Mouse (Mus musculus) liver, adult (tissue): ENCODE data around the gene Cyth1.

Experiments
- GATA4 ChIP-seq: IDR thresholded peaks from 2 replicates; pipeline ENCODE4 v1.6.1; 2014; ENCODE audit warnings: mild to moderate bottlenecking, low read length; ENCODE audit not compliant: insufficient replicate concordance

The Cyth1 gene

DNA sequence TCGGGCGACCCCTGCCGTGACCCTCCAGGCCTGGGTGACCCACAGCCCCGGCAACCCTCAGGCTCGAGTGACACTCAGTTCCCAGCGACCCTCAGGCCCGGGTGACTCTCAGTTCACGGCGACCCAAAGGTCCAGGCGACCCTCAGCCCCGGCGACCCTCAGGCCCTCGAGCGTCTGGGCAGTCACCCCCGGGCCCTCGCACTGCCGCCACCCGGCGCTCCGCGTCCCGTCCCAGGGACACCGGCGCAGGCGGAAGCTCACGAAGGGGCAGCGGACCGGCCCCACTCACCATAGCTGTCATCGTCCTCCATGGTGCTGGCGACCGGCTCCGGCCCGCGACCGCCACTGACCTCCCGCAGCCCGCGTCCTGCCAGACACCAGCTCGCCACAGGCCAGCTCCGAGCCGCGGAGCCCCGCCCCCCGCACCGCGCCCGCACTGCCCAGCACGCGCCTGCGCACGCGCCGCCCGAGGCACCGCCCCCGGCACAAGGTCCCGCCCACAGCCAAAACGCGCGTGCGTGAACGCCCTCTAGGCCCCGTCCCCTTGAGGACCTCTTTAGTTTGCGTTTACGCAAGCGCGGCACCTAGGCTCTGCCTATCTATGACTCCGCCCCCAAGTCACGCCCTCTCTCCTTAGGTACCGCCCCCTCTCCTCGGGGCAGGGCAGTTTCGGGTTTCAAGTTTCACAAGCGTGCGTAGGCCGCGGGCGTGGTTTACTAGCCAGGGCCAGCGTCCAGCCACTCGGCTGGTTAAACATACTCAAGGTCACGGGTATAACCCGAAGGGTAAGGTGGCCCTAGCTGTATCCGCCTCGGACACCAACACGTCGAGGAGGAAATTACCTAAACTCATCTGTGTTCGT lies at the start of gene Cyth1:
TSS of gene Cyth1 (minus strand) at position 443 of the 862 bp plus-strand sequence.
- peak; percentile 84; the same call in 1 of the 2 replicates for TF ChIP-seq GATA4

DNA sequence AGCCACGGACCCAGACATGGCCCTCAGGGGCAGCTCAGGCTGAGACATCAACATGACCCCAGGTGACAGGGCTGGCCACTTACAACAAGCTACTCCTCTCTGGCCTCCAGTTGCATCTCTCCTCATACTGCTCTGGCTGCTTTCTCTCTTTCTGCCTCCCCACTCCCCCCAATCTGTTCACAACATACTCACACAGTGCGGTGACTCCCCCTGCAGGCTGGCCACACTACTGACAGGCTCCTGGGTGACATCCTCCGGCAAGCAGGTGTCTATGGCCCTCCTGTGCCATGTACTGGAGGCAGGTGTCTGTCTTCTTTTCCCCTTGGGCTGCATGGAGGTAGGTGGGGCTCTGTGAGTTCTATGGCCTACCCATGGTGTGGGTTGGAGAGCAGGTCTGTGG lies 49.6 kb upstream of the Cyth1 start:
- TF ChIP-seq GATA4, result no peak

DNA sequence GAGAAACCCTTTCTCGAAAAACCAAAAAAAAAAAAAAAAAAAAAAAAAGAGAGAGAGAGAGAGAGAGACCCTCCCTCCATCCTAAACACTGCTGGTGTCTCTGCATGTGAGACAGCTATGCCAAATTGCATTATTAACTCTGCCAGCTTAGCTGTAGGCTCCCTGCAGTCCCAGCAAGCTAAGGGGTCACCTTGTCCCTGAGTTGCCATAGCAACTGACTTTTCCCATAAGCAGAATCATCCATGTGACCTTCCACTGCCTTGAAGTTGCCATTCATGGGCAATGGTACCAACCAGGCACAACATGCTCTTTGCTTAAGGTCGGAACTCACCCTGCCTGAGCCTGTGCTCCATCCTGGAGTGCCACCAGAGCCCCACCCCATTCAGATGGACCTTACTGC lies 46.6 kb upstream of the Cyth1 start:
- TF ChIP-seq GATA4, result no peak

DNA sequence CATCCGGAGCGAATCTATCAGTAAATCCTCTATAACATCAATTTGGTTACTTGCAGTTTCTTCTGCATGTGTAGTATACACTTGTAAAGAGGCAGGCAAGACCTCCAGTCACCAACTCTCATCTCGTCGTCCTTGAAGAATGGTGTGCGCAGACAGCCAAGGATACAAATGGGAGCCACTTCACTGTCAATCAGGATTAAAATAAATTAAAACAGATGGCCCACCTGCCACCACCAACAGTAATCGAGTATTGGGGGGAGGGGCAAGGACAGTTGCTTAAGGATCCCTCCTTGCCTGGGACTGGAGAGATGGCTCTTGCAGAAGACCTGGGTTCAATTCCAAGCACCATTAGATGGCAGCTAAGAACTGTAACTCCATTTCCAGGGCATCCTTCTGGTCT lies 44.3 kb upstream of the Cyth1 start:
- TF ChIP-seq GATA4, result no peak

DNA sequence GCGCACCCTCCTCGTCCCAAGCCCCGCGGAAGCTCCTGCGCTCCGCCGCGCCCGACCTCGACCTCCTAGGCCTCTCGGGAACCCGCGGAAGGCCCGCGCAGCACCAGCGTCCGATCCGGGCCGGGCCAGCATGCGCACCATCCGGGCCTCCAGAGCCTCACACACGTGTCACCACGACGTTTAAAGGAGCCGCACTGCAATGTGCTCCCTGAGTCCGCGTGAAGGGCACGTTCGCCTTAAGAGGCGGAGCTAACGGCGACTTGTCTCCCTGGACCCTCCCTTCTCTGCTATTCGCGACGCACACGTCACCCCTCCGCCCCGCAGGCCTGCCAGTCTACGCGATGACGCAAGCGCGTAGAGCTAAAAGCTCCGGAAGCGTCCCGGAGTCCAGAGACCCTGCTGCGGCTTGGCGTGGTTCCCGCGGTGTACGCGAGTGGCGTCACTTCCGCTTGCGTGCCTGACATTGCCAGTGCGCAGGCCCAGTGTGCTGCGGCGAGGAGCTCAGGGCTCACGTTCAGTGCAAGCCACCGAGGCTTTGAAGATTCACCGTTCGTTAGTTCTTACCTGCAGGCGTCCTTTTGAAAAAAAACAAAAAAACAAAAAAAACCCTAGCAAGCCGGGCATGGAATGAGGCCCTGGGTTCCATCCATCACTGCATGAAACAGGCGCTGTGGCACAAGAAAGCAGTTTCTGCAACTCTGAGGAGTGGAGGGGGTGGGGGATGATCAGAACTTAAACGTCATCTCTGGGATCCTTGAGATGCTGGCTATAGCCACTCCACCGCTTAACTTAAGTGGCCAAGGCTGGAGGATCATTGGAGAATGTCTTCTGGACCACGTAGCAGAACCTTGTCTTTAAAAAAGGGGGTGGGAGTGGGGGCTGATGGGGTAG lies 41.9 kb upstream of the Cyth1 start, which contains the start of gene Usp36:
TSS of gene Usp36 (minus strand) at position 246 of the 891 bp plus-strand sequence.
- TF ChIP-seq GATA4, result no peak; the same call in 1 of the 2 replicates

DNA sequence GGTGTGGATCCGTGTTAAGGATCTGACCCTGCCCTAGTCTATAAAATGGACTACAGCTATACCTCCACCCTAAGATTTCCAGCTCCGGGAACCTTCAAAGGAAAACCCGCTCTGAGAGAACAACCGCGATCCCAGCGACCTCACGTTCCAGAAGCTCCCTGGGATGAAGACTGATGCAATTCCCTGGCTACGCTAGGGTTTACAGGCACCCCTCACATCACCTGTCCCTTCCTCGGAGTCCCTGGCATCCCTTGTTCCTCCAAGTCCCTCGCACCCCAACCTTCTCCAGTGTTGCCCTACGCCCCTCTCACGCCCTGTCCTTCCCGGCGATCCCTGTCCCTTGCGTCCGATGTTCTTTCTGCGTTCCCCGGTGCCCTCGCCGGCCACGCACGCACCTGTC lies 41.2 kb upstream of the Cyth1 start:
- no peak for TF ChIP-seq GATA4

DNA sequence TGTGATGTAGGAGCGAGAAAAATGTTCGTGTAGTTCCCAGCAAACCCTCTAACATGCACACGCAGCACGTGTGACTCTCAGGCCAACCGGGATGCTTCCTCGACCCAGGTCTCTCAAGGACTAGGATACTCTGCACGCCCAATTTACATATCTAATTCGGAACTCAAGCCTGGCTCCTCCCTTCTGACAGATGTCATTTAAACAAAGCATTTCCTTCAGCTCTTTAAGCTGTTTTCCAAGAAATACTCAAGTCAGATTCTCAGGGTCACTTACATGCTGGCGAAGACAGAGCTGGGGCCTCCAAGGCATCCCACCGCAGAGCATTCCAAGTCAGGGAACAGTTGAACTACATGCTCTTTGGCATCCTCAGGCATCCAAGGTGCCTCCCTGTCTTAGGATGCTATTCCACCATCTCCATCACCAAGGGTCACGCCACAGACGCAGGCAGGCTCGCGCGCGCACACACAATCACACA lies 40.7 kb upstream of the Cyth1 start:
- no peak for TF ChIP-seq GATA4

DNA sequence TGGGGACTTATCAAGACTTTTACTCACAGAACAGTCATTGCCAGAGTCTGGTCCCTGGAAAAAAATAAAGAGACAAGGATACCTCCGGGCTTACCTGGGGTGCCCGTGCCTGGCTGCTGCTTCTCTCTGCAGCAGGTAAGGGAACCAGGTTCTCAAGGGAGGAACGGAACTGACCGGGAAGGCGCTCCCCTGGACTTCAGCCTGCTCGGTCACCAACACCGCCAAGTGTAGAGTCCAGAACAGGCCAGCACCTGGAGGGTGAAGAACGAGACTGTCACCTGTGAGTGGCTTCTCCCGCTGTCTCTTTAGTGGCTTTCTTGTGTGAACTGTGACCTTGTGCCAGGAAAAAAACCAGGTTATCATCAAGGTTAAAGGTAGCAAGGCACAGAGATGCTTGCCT lies 39.2 kb upstream of the Cyth1 start:
- TF ChIP-seq GATA4, result no peak

DNA sequence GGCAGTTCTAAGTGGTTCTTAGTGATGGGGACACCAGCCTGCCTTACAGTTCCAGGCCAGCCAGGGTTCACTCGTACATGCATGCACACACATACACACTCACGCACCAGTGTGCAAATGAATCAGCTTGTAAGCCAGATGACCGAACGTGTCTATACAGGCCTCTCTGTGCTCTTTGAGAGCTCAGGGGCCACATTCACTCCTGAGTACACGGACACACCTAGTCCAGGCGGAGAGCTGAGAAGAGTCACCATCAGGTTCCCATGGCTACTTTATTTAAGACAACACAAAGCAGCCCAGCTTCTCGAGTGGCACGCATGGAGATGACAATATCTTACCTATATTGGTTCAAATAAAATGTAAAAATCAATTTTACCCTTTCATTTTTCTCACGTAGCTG lies 38.0 kb upstream of the Cyth1 start:
- TF ChIP-seq GATA4, result no peak

DNA sequence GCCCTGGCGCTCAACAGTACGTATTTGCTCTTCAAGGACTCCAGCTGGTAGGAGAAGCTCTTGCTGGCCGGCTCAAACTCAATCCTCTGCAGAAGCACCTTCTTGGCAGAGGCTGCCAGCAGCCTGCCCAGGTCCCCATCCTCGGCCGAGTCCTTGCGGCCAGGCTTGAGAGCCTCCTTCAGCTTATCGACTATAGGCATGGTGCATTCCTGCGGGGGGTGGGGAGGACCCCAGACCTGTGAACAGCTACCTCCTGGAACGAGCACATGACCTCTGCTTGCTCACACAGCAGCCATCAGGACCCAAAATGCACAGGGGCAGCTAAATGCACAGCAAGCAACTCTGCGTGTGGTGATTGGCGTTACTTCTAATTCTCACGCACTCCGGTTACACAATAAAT lies 37.4 kb upstream of the Cyth1 start:
- TF ChIP-seq GATA4, result no peak

DNA sequence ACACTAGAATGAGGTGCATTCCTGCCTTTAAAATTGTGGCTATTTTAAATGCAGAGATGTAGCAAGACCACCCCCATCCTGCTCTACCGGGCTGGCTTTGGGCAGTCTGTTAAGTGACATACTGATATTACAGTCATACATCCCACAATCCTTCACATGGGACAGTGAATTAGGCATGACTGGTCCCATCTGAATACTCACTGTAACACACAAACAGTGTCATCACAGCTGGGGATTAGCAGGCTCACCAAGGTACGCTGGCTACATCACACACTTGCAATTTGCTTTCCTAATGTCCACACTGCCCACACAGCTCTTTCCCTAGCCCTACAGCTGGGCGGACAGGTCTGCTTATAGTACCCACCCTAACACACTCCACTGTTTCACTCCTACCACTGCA lies 31.8 kb upstream of the Cyth1 start:
- no peak for TF ChIP-seq GATA4

DNA sequence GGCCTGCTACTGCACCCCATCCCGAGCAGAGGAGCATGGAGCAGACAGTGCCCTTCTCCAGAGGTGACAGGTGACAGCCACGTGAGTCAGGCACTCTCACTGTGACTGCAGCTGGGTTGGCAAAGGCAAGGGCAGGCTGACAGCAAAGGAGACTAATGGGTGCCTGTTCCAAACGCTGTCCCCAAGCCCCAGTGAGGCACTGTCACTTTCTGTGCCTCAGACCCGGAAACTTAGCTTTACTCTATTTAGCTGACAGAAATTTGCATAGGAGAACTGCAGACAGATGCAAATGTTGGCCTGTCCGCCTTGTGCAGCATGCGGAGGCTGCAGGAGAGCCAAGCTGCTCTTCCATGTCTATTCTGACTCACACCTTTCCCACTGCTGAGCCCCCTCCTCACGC lies 27.9 kb upstream of the Cyth1 start:
- TF ChIP-seq GATA4, result no peak

DNA sequence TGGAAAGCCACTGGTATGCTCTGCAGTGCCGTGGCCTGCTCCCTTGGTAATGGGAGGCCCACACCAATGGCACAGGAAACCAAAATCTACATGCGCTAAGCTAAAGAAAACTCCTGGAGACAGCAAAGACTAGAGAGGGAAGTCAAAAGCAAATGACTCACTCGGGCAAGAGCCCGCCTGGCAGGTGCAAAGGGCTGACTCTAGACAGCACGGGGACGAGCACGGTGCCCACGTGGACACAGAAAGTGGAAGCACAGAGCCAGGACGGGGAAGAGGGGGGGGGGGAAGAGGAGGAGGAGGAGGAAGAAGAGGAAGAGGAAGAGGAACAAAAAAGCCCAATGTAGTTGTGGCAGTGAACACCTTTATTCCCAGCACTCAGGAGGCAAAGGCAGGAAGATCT lies 26.7 kb upstream of the Cyth1 start:
- TF ChIP-seq GATA4, result no peak

DNA sequence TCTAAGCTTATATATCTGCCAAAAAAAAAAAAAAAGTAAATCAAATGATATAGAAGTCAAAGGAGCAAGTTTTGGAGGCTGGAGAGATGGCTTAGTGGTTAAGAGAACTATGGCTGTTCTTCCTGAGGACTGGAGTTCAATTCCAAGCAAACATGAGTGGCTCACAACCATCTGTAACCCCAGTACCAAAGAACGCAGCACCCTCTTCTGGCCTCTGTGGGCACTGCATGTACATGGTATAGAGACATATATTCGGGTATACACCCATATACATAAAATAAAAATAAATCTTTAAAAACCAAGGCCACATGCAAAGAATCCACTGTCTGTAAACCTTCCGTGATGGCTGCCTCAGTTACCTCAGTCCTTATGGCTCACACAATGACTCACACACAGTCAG lies 21.4 kb upstream of the Cyth1 start:
- no peak for TF ChIP-seq GATA4

DNA sequence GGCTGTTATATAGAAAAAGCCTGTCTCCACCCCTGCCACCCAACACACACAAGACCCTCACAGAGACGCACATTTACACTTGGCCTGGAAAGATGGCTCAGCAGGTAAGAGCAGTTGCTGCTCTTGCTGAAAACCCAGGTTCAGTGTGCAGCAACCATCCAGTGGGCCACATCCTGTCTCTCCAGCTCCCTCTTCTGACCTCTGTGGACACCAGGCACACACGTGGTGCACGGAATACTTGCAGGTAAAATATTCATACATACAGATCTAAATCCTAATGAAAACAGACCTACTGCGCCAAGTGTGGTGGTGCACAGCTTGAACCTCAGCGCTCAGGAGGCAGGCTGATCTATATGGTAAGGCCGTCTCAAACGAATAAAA lies 18.3 kb upstream of the Cyth1 start:
- no peak for TF ChIP-seq GATA4
